Mouse (Mus musculus) adrenal gland, postnatal 36 days (tissue): ENCODE data around the gene Ttc39b. TPM values are rescaled to one million over a fixed set of nuclear protein-coding genes. Genes with fewer than 3 reads are reported as not detected.
"Not testable (repeated sequence)": the region's sequence is repeated elsewhere in the genome, so short reads cannot be mapped to it uniquely, and the experiment has no call there.

Experiments used
- DNase-seq, 2 experiments: peaks; one replicate each; pipeline ENCODE4 v3.0.0; 2021; ENCODE audit warnings: mixed read lengths in 1 of 2
- total RNA-seq, 2 experiments: library from RNA; stranded (reverse); gene quantifications; 2 replicates each; pipeline ENCODE4 v1.2.3; 2021

Gene Ttc39b
- total RNA-seq, 2 experiments from 2014 or later: 20.9 TPM

- peak in 1 of 2 experiments; percentile 10 for DNase-seq
Observed at GRCm38 (mm10) chr4:83273616-83274050, 50.4 kb downstream of the Ttc39b start.

GRCm38 (mm10) chr4:83272917-83273615 lies 51.0 kb downstream of the Ttc39b start:
- no peak for DNase-seq

- DNase-seq: no peak
Observed at GRCm38 (mm10) chr4:83270481-83270880, 53.6 kb downstream of the Ttc39b start.

- DNase-seq: no peak
Observed at GRCm38 (mm10) chr4:83269614-83270013, 54.4 kb downstream of the Ttc39b start.

GRCm38 (mm10) chr4:83265926-83266692 lies 57.9 kb downstream of the Ttc39b start:
- no peak for DNase-seq

- DNase-seq: no peak
Observed at GRCm38 (mm10) chr4:83264832-83265231, 59.2 kb downstream of the Ttc39b start.

GRCm38 (mm10) chr4:83261998-83262397 lies 62.1 kb downstream of the Ttc39b start:
- peak in 1 of 2 experiments; percentile 50 for DNase-seq

- no peak for DNase-seq
Observed at GRCm38 (mm10) chr4:83259690-83260089, 64.4 kb downstream of the Ttc39b start.

GRCm38 (mm10) chr4:83258273-83258672 lies 65.8 kb downstream of the Ttc39b start:
- DNase-seq: no peak

- DNase-seq: no peak
Observed at GRCm38 (mm10) chr4:83257279-83258260, 66.5 kb downstream of the Ttc39b start.

- peak; percentile 38 to 72 for DNase-seq
Observed at GRCm38 (mm10) chr4:83256779-83257178, 67.3 kb downstream of the Ttc39b start.

- no peak for DNase-seq
Observed at GRCm38 (mm10) chr4:83254941-83255340, 69.1 kb downstream of the Ttc39b start.

GRCm38 (mm10) chr4:83253679-83254078 lies 70.4 kb downstream of the Ttc39b start:
- no peak for DNase-seq

GRCm38 (mm10) chr4:83243706-83244105 lies 80.3 kb downstream of the Ttc39b start:
- DNase-seq: no peak

GRCm38 (mm10) chr4:83241630-83242029 lies 82.4 kb downstream of the Ttc39b start:
- DNase-seq: no peak

- DNase-seq: no peak
Observed at GRCm38 (mm10) chr4:83237656-83238055, 86.4 kb downstream of the Ttc39b start.

- DNase-seq: not testable (repeated sequence)
Observed at GRCm38 (mm10) chr4:83235304-83235703, 88.8 kb downstream of the Ttc39b start.

- no peak for DNase-seq
Observed at GRCm38 (mm10) chr4:83234739-83235138, 89.3 kb downstream of the Ttc39b start.

GRCm38 (mm10) chr4:83234132-83234531 lies 89.9 kb downstream of the Ttc39b start:
- no peak for DNase-seq

- DNase-seq: no peak
Observed at GRCm38 (mm10) chr4:83233181-83234123, 90.6 kb downstream of the Ttc39b start.

- no peak for DNase-seq
Observed at GRCm38 (mm10) chr4:83232315-83232880, 91.7 kb downstream of the Ttc39b start.
